Mouse (Mus musculus): ENCODE measurements around the gene Zfp800. TPM values are rescaled to one million over a fixed set of nuclear protein-coding genes. Genes with fewer than 3 reads are reported as not detected.

Gene Zfp800
- polyA plus RNA-seq, 1 experiment from 2014 or later: 19.2 TPM

DNA sequence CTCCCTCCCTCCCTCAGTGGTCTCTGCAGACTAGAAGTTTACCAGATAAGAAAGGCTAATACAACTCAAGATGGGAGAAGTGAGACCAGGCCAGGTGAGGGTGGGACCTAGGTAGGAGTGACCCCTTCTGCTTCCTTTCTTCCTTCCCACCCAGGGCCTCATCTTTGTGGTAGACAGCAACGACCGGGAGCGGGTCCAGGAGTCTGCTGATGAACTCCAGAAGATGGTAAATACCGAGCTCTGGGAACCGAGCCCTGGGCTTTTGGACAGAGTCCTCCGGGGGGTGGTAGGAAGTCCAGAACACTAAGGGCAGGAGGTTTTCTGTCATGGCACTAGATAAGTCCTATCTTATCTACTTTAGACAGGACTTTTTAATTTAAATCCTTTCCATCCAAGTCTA, 27.2 kb upstream of the Zfp800 start:
- Histone ChIP-seq H3K9me3 (ENCODE audit: control insufficient read depth) (no peaks in the 10 kb centered on the region), H3K4me3 (ENCODE audit: low read depth, low read length) (no peak overlapping the region), H3K36me3 (ENCODE audit: control insufficient read depth, insufficient read depth) (peaks cover 15% of the 10 kb centered on the region), H3K4me2 (replicated peaks; ENCODE audit: low read depth) (no peak overlapping the region), H3K4me1 (replicated peaks; ENCODE audit: control insufficient read depth, insufficient read depth, low read length) (0 out of 2 replicates have a peak, but pooled peaks cover 7% of the 10 kb centered on the region), H3K9ac (ENCODE audit: low read depth, low read length) (no peak overlapping the region), H3K27me3 (replicated peaks; ENCODE audit: control insufficient read depth, insufficient read depth, low read length) (no peaks in the 10 kb centered on the region), H3K27ac (ENCODE audit: low read depth, low read length) (no peak overlapping the region)
- WGBS: 84% methylated on average over 6 of the region's 6 CpGs
- no peak for ATAC-seq
- no peak for TF ChIP-seq CTCF (IDR thresholded peaks at IDR 0.05; ENCODE audit: low read depth)

DNA sequence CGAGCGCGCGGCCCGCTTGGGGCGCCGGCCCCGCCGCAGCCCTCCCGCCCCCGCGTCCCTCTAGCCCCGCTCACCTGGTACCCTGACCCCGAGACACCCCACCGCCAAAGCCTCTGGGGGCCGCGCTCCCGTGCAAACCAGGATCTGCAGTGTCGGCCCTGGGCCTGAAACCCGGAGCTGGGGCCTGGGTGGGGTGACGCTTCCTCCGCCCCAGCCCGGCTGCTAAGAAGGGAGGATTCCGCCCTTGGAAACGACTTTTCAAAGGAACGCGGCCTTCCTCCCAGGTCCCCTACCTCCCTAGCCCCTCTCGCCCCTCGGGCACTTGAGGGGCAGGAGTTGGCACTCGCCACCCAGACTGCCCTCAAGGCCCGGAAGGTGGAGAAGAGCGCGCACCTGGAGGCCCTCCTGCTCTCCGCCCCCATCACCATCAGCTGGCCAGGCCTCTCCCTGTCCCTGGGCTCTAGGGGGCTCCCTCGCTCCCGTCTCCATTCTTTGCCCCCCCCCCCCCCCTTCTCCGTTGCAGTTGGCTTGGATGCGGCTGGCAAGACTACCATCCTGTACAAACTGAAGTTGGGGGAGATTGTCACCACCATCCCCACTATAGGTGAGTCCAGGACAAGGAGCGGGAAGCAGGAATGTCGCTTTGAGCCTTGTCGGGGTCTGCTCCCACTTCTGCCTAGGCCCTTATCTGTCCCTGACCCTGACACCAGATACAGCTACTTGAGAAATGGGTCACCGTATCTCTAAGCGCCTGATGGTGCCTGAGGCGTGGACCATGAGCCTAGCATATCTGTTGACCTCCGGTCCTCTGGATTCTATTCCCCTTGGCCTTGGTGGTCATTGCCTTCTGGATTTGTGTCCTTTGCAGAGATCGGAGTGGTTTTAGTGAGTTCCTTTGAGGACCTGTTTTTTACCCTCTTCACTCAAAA, 26.2 kb upstream of the Zfp800 start:
- Histone ChIP-seq H3K4me3 (ENCODE audit: low read depth, low read length) (peak overlapping the region; percentile 98), H3K9me3 (ENCODE audit: control insufficient read depth) (no peaks in the 10 kb centered on the region), H3K27ac (ENCODE audit: low read depth, low read length) (peak overlapping the region; percentile 84), H3K27me3 (replicated peaks; ENCODE audit: control insufficient read depth, insufficient read depth, low read length) (no peaks in the 10 kb centered on the region), H3K4me1 (replicated peaks; ENCODE audit: control insufficient read depth, insufficient read depth, low read length) (0 out of 2 replicates have a peak, but pooled peaks cover 7% of the 10 kb centered on the region), H3K36me3 (ENCODE audit: control insufficient read depth, insufficient read depth) (peaks cover 16% of the 10 kb centered on the region), H3K4me2 (replicated peaks; ENCODE audit: low read depth) (peak overlapping the region; percentile 70), H3K9ac (ENCODE audit: low read depth, low read length) (peak overlapping the region; percentile 96)
- WGBS: 7% methylated on average over 43 of the region's 46 CpGs
- TF ChIP-seq CTCF (IDR thresholded peaks at IDR 0.05; ENCODE audit: low read depth): peak; percentile 56
- ATAC-seq: peak; percentile 22

DNA sequence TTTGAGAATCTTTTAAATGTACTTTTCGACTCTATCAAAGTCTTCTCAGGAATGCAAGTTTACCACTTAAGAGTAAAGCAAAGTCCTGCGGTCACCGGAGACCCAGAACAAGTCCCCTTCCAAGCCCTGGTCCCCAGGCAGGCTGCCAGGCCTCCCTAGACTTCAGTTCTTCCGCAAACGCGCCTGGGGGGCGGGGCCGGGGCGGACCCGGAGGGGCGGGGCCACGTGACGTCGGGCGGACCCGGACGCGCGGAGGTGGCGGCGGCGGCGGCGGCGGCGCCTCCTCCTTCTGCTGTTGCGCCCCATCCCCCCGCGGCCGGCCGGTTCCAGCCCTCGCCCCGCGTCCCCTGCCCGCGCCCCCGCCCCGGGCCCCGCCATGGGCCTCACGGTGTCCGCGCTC, 25.5 kb upstream of the Zfp800 start, which contains the start of gene Arf5:
Gene Arf5 (plus strand): TSS at position 248 of the 400 bp plus-strand sequence.
- Histone ChIP-seq H3K9me3 (ENCODE audit: control insufficient read depth) (no peaks in the 10 kb centered on the region), H3K36me3 (ENCODE audit: control insufficient read depth, insufficient read depth) (peaks cover 23% of the 10 kb centered on the region), H3K4me2 (replicated peaks; ENCODE audit: low read depth) (peak within 1 kb of the TSS; percentile 70), H3K4me3 (ENCODE audit: low read depth, low read length) (peak within 1 kb of the TSS; percentile 98), H3K27me3 (replicated peaks; ENCODE audit: control insufficient read depth, insufficient read depth, low read length) (no peaks in the 10 kb centered on the region), H3K27ac (ENCODE audit: low read depth, low read length) (peak within 1 kb of the TSS; percentile 84), H3K9ac (ENCODE audit: low read depth, low read length) (peak within 1 kb of the TSS; percentile 96), H3K4me1 (replicated peaks; ENCODE audit: control insufficient read depth, insufficient read depth, low read length) (0 out of 2 replicates have a peak, but pooled peaks cover 7% of the 10 kb centered on the region)
- TF ChIP-seq CTCF (IDR thresholded peaks at IDR 0.05; ENCODE audit: low read depth): no peak
- WGBS: 0% methylated on average over 42 of the region's 42 CpGs
- ATAC-seq: peak; percentile 60

DNA sequence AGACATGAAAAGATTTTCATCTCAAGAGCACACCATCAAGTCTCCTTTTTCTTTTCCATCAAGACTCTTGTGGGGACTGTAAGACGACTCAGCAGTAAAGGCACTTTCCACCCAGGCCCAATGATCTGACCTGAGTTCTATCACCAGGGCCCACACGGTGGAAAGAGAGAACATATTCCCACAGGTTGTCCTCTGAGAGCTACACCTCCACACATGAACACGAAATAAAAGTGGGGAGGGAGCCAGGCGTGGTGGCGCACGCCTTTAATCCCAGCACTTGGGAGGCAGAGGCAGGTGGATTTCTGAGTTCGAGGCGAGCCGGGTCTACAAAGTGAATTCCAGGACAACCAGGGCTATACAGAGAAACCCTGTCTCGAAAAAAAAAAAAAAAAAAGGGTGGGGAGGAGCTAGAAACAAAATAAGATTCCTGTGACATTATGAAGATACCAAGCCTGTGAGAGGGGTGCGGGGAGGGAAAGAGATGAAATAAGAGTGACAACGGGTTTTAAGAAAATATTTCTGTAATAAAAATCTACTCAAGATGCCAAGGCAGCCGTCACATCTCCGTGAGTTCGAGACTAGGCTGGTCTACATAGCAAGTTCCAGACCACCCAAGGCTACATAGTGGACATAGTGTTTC, 25.0 kb upstream of the Zfp800 start:
- Histone ChIP-seq H3K4me3 (ENCODE audit: low read depth, low read length) (peak overlapping the region; percentile 98), H3K9ac (ENCODE audit: low read depth, low read length) (0 out of 2 replicates have a peak overlapping the region, but pooled peaks have one; percentile 96), H3K27ac (ENCODE audit: low read depth, low read length) (peak overlapping the region; percentile 84; the same call in 1 of the 2 replicates), H3K9me3 (ENCODE audit: control insufficient read depth) (no peaks in the 10 kb centered on the region), H3K27me3 (replicated peaks; ENCODE audit: control insufficient read depth, insufficient read depth, low read length) (no peaks in the 10 kb centered on the region), H3K36me3 (ENCODE audit: control insufficient read depth, insufficient read depth) (peaks cover 28% of the 10 kb centered on the region), H3K4me1 (replicated peaks; ENCODE audit: control insufficient read depth, insufficient read depth, low read length) (0 out of 2 replicates have a peak, but pooled peaks cover 7% of the 10 kb centered on the region), H3K4me2 (replicated peaks; ENCODE audit: low read depth) (peak overlapping the region; percentile 70)
- WGBS: 68% methylated on average over 15 of the region's 15 CpGs
- no peak for ATAC-seq
- TF ChIP-seq CTCF (IDR thresholded peaks at IDR 0.05; ENCODE audit: low read depth): no peak

DNA sequence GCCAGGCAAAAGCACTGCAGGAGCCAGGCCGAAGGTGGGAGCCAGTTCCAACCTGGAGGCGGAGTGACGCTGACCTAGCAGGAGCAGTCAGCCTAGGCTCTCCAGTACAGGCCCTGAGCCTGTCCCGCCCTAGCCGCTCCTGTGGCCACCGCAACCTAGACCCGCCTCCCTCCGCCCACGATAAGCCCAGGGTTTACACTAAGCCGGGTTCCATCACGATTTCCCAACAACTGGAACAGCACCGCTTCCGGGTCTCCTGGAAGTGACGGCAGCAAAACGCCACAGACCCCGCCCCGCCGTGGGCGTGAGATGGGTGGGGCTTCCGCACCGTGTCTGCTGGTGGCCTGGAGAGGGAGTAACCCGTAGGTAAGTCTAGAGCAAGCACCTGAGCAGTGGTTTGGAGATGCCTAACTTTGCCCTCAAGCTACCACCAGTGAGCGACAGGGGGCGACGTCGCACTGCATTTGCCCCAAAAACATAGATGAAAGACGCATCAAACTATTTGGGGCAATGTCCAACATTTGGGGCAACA, 23.7 kb upstream of the Zfp800 start:
- H3K9me3 ChIP-seq (ENCODE audit: control insufficient read depth): no peaks in the 10 kb centered on the region
- 0 out of 2 replicates have a peak, but pooled peaks cover 7% of the 10 kb centered on the region for H3K4me1 ChIP-seq (replicated peaks; ENCODE audit: control insufficient read depth, insufficient read depth, low read length)
- ATAC-seq: peak; percentile 95
- H3K9ac ChIP-seq (ENCODE audit: low read depth, low read length): peak overlapping the region; percentile 74
- under 1% methylated on average over 27 of the region's 27 CpGs for WGBS
- peak overlapping the region; percentile 96 for H3K4me2 ChIP-seq (replicated peaks; ENCODE audit: low read depth)
- H3K4me3 ChIP-seq (ENCODE audit: low read depth, low read length): peak overlapping the region; percentile 69
- H3K36me3 ChIP-seq (ENCODE audit: control insufficient read depth, insufficient read depth): peaks cover 27% of the 10 kb centered on the region
- H3K27ac ChIP-seq (ENCODE audit: low read depth, low read length): peak overlapping the region; percentile 84
- TF ChIP-seq CTCF (IDR thresholded peaks at IDR 0.05; ENCODE audit: low read depth): peak; percentile 90
- no peaks in the 10 kb centered on the region for H3K27me3 ChIP-seq (replicated peaks; ENCODE audit: control insufficient read depth, insufficient read depth, low read length)

DNA sequence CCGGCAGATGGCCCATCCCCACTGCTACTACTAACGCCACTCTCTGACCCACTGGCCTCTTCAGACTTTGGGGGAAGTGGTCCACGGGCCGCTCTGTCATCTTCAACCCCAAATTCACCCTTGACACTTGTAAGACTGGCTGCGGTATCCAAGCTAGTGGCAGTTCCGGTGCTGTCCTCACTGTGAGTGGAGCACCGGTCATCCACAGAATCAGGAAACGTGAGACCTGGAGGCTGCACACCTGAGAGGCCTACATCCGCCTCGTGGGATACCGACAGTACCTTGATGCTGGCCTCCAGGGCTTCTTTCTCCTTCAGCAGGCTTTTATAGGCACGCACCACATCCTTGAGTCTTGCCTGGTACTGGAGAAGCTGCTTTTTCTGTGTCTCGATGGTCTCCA, 23.1 kb upstream of the Zfp800 start:
- H3K4me1 ChIP-seq (replicated peaks; ENCODE audit: control insufficient read depth, insufficient read depth, low read length): 0 out of 2 replicates have a peak, but pooled peaks cover 7% of the 10 kb centered on the region
- no peak for ATAC-seq
- no peak for TF ChIP-seq CTCF (IDR thresholded peaks at IDR 0.05; ENCODE audit: low read depth)
- peaks cover 23% of the 10 kb centered on the region for H3K36me3 ChIP-seq (ENCODE audit: control insufficient read depth, insufficient read depth)
- H3K27me3 ChIP-seq (replicated peaks; ENCODE audit: control insufficient read depth, insufficient read depth, low read length): no peaks in the 10 kb centered on the region
- peak overlapping the region; percentile 74 for H3K9ac ChIP-seq (ENCODE audit: low read depth, low read length)
- no peaks in the 10 kb centered on the region for H3K9me3 ChIP-seq (ENCODE audit: control insufficient read depth)
- peak overlapping the region; percentile 96 for H3K4me2 ChIP-seq (replicated peaks; ENCODE audit: low read depth)
- 16% methylated on average over 13 of the region's 13 CpGs for WGBS
- H3K4me3 ChIP-seq (ENCODE audit: low read depth, low read length): peak overlapping the region; percentile 69
- H3K27ac ChIP-seq (ENCODE audit: low read depth, low read length): peak overlapping the region; percentile 84

Measured in intestine, postnatal 0 days (tissue).